Mouse (Mus musculus) limb, embryonic 12.5 days (tissue): ENCODE data around the gene Rora. TPM values are rescaled to one million over a fixed set of nuclear protein-coding genes. Genes with fewer than 3 reads are reported as not detected.

Source experiments
- ATAC-seq: fragments of 200-750 bp; cut with Nextera tagmentation; 2 replicates; pipeline ENCODE4 v1.8.0; 2017; ENCODE audit warnings: low read depth, moderate TSS enrichment; ENCODE audit not compliant: insufficient number of reproducible peaks, insufficient read depth, low FRiP score, low TSS enrichment
- H3K27ac ChIP-seq: fragments of 300-500 bp; sonication (generic); 2 replicates; pipeline ENCODE4 v1.5.1; 2016; ENCODE audit warnings: mild to moderate bottlenecking, moderate library complexity
- H3K27me3 ChIP-seq: fragments of 300-500 bp; sonication (generic); 2 replicates; pipeline ENCODE4 v1.6.1; 2016; ENCODE audit warnings: mild to moderate bottlenecking, moderate library complexity
- H3K36me3 ChIP-seq: fragments of 300-500 bp; sonication (generic); 2 replicates; pipeline ENCODE4 v1.6.1; 2016; ENCODE audit warnings: mild to moderate bottlenecking, moderate library complexity
- H3K4me1 ChIP-seq: fragments of 300-500 bp; sonication (generic); replicated peaks from 2 replicates; pipeline ENCODE4 v1.6.1; 2016
- H3K4me2 ChIP-seq: fragments of 300-500 bp; sonication (generic); 2 replicates; pipeline ENCODE4 v1.6.1; 2016; ENCODE audit warnings: mild to moderate bottlenecking, moderate library complexity
- H3K4me3 ChIP-seq: fragments of 300-500 bp; sonication (generic); replicated peaks from 2 replicates; pipeline ENCODE4 v1.5.1; 2016; ENCODE audit warnings: mild to moderate bottlenecking
- H3K9ac ChIP-seq: fragments of 300-500 bp; sonication (generic); replicated peaks from 2 replicates; pipeline ENCODE4 v1.6.1; 2016; ENCODE audit warnings: mild to moderate bottlenecking, moderate library complexity
- H3K9me3 ChIP-seq: fragments of 300-500 bp; sonication (generic); 2 replicates; pipeline ENCODE4 v1.6.1; 2016; ENCODE audit warnings: mild to moderate bottlenecking, moderate library complexity
- WGBS: fragments of 180-500 bp; shearing (Covaris S2); methylation state at CpG from one replicate; pipeline ENCODE4 v1.1.7; 2016; 5-methylcytosine and 5-hydroxymethylcytosine counted together
- polyA plus RNA-seq: library from polyadenylated mRNA; unstranded; fragments of >200 nt; fragmentation: Nextera tagmentation; extraction: Ambion mirVana; gene quantifications from 2 replicates; pipeline ENCODE4 v1.2.1, GENCODE M21; 2016

The Rora gene
- polyA plus RNA-seq, 1 experiment from 2014 or later: 6.0 TPM

- peaks cover 9% of the 10 kb centered on the region for H3K27me3 ChIP-seq
- H3K27ac ChIP-seq: no peak overlapping the region
- 44% methylated on average over 10 of the region's 10 CpGs for WGBS
- H3K36me3 ChIP-seq: no peaks in the 10 kb centered on the region
- H3K4me2 ChIP-seq: no peak overlapping the region
- no peak overlapping the region for H3K4me3 ChIP-seq
- peaks cover 3% of the 10 kb centered on the region; the same call in 1 of the 2 replicates for H3K4me1 ChIP-seq
- ATAC-seq: no peak
- no peak overlapping the region for H3K9ac ChIP-seq
- no peaks in the 10 kb centered on the region for H3K9me3 ChIP-seq
Observed at GRCm38 (mm10) chr9:69274766-69275485, 621.3 kb downstream of the Rora start.

GRCm38 (mm10) chr9:69277256-69277655 is 623.7 kb downstream of the Rora start:
- ATAC-seq: no peak
- Histone ChIP-seq H3K4me1 (peaks cover 3% of the 10 kb centered on the region; the same call in 1 of the 2 replicates), H3K4me3 (no peak overlapping the region), H3K27ac (no peak overlapping the region), H3K9me3 (0 out of 2 replicates have a peak, but pooled peaks cover 2% of the 10 kb centered on the region), H3K36me3 (no peaks in the 10 kb centered on the region), H3K4me2 (no peak overlapping the region), H3K27me3 (no peaks in the 10 kb centered on the region; the same call in 1 of the 2 replicates), H3K9ac (no peak overlapping the region)
- 60% methylated on average over 10 of the region's 10 CpGs for WGBS

- Histone ChIP-seq H3K36me3 (no peaks in the 10 kb centered on the region), H3K4me1 (peaks cover 8% of the 10 kb centered on the region; the same call in 1 of the 2 replicates), H3K4me2 (no peak overlapping the region), H3K27me3 (peaks cover 5% of the 10 kb centered on the region; the same call in 1 of the 2 replicates), H3K9ac (no peak overlapping the region), H3K9me3 (0 out of 2 replicates have a peak, but pooled peaks cover 4% of the 10 kb centered on the region), H3K4me3 (no peak overlapping the region), H3K27ac (no peak overlapping the region)
- 91% methylated on average over 3 of the region's 3 CpGs for WGBS
- no peak for ATAC-seq
Observed at GRCm38 (mm10) chr9:69285011-69285410, 631.4 kb downstream of the Rora start.

GRCm38 (mm10) chr9:69288113-69288512 is 634.5 kb downstream of the Rora start:
- Histone ChIP-seq H3K36me3 (no peaks in the 10 kb centered on the region), H3K4me2 (no peak overlapping the region), H3K9ac (no peak overlapping the region), H3K4me1 (peaks cover 36% of the 10 kb centered on the region), H3K27me3 (peaks cover 24% of the 10 kb centered on the region), H3K9me3 (no peaks in the 10 kb centered on the region), H3K27ac (no peak overlapping the region), H3K4me3 (no peak overlapping the region)
- WGBS: 84% methylated on average over 1 of the region's 1 CpGs
- no peak for ATAC-seq

GRCm38 (mm10) chr9:69288586-69288985 is 635.0 kb downstream of the Rora start:
- WGBS: 34% methylated on average over 5 of the region's 5 CpGs
- ATAC-seq: no peak
- H3K4me3 ChIP-seq: no peak overlapping the region
- H3K27ac ChIP-seq: no peak overlapping the region
- peaks cover 40% of the 10 kb centered on the region for H3K4me1 ChIP-seq
- H3K36me3 ChIP-seq: no peaks in the 10 kb centered on the region
- H3K27me3 ChIP-seq: peaks cover 24% of the 10 kb centered on the region
- H3K9me3 ChIP-seq: no peaks in the 10 kb centered on the region
- no peak overlapping the region for H3K9ac ChIP-seq
- H3K4me2 ChIP-seq: peak overlapping the region; percentile 96

- peaks cover 41% of the 10 kb centered on the region for H3K4me1 ChIP-seq
- peak overlapping the region; percentile 72 for H3K9ac ChIP-seq
- peaks cover 25% of the 10 kb centered on the region for H3K27me3 ChIP-seq
- under 1% methylated on average over 59 of the region's 59 CpGs for WGBS
- ATAC-seq: peak; percentile 78
- peak overlapping the region; percentile 64 for H3K27ac ChIP-seq
- H3K4me3 ChIP-seq: peak overlapping the region; percentile 69
- peak overlapping the region; percentile 96 for H3K4me2 ChIP-seq
- no peaks in the 10 kb centered on the region for H3K9me3 ChIP-seq
- no peaks in the 10 kb centered on the region for H3K36me3 ChIP-seq
Observed at GRCm38 (mm10) chr9:69289056-69290017, 635.8 kb downstream of the Rora start.

GRCm38 (mm10) chr9:69290018-69290880 is 636.7 kb downstream of the Rora start:
- peak overlapping the region; percentile 72 for H3K9ac ChIP-seq
- WGBS: under 1% methylated on average over 71 of the region's 73 CpGs
- H3K36me3 ChIP-seq: no peaks in the 10 kb centered on the region
- H3K27me3 ChIP-seq: peaks cover 32% of the 10 kb centered on the region
- peak overlapping the region; percentile 96 for H3K4me2 ChIP-seq
- peak overlapping the region; percentile 64 for H3K27ac ChIP-seq
- H3K4me3 ChIP-seq: peak overlapping the region; percentile 69
- H3K9me3 ChIP-seq: no peaks in the 10 kb centered on the region
- H3K4me1 ChIP-seq: peaks cover 41% of the 10 kb centered on the region
- peak; percentile 62 for ATAC-seq

- H3K27me3 ChIP-seq: peaks cover 32% of the 10 kb centered on the region
- peaks cover 49% of the 10 kb centered on the region for H3K4me1 ChIP-seq
- 1% methylated on average over 29 of the region's 29 CpGs for WGBS
- H3K36me3 ChIP-seq: no peaks in the 10 kb centered on the region
- no peak overlapping the region for H3K27ac ChIP-seq
- ATAC-seq: no peak
- H3K4me3 ChIP-seq: peak overlapping the region; percentile 69
- peak overlapping the region; percentile 72 for H3K9ac ChIP-seq
- H3K9me3 ChIP-seq: no peaks in the 10 kb centered on the region
- H3K4me2 ChIP-seq: peak overlapping the region; percentile 96
Observed at GRCm38 (mm10) chr9:69290881-69291450, 637.4 kb downstream of the Rora start.

- H3K4me1 ChIP-seq: peaks cover 51% of the 10 kb centered on the region
- no peak overlapping the region for H3K27ac ChIP-seq
- no peaks in the 10 kb centered on the region for H3K9me3 ChIP-seq
- peak overlapping the region; percentile 69 for H3K4me3 ChIP-seq
- peaks cover 32% of the 10 kb centered on the region for H3K27me3 ChIP-seq
- WGBS: 2% methylated on average over 13 of the region's 13 CpGs
- ATAC-seq: no peak
- peak overlapping the region; percentile 96 for H3K4me2 ChIP-seq
- H3K36me3 ChIP-seq: no peaks in the 10 kb centered on the region
- no peak overlapping the region for H3K9ac ChIP-seq
Observed at GRCm38 (mm10) chr9:69291451-69291850, 637.9 kb downstream of the Rora start.

GRCm38 (mm10) chr9:69292353-69292752 is 638.8 kb downstream of the Rora start:
- Histone ChIP-seq H3K27ac (no peak overlapping the region), H3K9ac (no peak overlapping the region), H3K27me3 (peaks cover 32% of the 10 kb centered on the region), H3K9me3 (no peaks in the 10 kb centered on the region), H3K4me1 (peaks cover 51% of the 10 kb centered on the region), H3K4me3 (no peak overlapping the region), H3K36me3 (no peaks in the 10 kb centered on the region), H3K4me2 (peak overlapping the region; percentile 96; the same call in 1 of the 2 replicates)
- WGBS: 25% methylated on average over 5 of the region's 5 CpGs
- no peak for ATAC-seq
